Mouse (Mus musculus) brain, embryonic 14.5 days (tissue): ENCODE measurements around the gene Xrra1.

Experiments used
- CTCF ChIP-seq: fragments of 200-500 bp; IDR thresholded peaks from 2 replicates; pipeline ENCODE4 v1.5.1; 2012; ENCODE audit warnings: inconsistent platforms, mild to moderate bottlenecking, moderate library complexity, borderline replicate concordance; ENCODE audit not compliant: insufficient read depth, insufficient read length; ENCODE audit errors: extremely low read depth
- POLR2A ChIP-seq: fragments of 200-500 bp; IDR thresholded peaks from 2 replicates; pipeline ENCODE4 v1.6.1; 2012; ENCODE audit warnings: mild to moderate bottlenecking, inconsistent platforms, borderline replicate concordance; ENCODE audit not compliant: poor library complexity, insufficient read depth, insufficient read length, severe bottlenecking; ENCODE audit errors: extremely low read depth

DNA sequence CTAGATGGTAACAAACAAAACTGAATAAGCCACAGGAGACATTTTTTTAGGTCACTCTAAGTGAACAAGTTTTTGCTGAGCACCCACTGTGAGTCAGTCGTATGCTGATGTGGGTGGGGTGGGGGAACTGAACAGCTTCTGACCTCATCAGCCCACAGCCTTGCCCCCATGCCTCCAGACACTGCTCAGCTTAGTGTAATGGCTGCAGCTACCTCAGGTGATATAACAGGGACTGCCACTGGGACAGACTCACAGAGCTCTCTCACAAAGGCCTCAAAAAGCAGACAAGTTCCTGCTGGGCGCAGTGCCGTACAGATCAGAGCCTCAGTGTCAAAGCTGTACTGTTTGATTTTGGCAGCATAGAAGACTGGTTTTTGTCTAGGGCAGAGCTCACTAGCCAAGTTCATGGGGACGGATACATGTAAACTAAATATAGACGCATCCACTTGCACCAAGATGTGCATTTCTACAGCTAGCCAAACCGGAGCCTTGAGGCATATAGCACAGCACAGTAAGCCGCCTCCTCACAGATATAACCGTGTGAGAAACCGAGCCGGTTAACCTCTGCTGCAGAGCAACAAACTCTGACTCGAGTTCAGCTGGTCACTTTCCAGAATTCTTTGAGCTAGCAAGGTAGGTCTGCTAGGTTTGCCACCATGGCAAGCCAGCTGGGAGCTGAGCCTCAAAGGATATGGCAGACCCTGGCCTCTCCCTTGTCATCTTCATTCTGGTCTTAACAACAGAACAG, 44.2 kb downstream of the Xrra1 start:
- TF ChIP-seq CTCF (no peak), POLR2A (no peak)
